Mouse (Mus musculus): Measurements from ENCODE around the gene Dmrta2. TPM values are rescaled to one million over a fixed set of nuclear protein-coding genes. Genes with fewer than 3 reads are reported as not detected.
A peak's percentile ranks its signal among the peaks of the same experiment; 100 is the strongest.

The Dmrta2 gene
- 0.71 TPM in 2 replicates for polyA plus RNA-seq (2014; fragmentation: Nextera tagmentation; extraction: Ambion mirVana)

DNA sequence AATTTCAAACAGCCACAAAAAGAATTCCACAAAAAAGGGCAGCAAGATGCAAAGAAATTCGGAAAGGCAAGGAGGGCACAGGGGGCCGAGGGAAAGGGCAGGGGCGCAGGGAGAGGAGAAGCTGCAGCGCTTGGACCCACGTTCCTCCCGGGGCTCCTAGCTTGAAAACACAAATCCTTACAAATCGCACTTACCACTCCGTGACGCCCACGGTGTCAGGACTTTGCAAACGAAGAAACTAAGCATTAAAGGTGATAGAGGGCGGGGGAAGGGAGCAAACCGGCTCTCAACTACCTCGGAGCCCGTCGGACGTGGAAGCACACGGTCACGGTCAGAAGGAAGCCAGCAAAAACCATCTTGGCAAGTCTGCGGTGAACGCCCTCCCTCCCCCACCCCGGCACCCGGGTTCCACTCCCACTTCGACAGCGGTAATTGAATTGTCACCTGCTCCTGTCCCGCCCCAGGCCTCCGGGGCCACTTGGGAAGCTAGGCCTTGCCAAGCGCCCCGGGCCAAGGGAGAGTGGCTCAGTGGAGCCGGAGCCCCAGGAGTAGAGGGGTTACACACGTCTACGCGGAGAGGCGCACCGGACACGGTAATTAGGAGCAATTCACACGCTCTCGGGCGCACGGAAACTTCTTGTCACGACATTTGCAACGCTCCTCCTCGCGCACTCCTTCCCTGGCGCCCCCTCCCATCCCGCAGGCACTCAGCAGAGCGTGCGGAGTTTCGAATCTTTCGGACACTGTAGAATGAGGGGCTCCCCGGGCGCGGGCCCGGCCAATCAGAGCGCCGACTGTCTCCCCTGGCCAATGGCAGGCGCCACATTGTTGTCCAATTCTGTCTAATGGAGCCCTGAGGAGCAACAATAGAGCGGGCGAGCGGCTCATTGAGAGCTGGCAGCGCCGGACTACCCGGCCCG lies at the start of gene Dmrta2:
Gene Dmrta2 (plus strand): TSS at position 906 of the 920 bp plus-strand sequence.
- Histone ChIP-seq H3K36me3 (ENCODE audit: control insufficient read depth, insufficient read depth, low read length) (no peaks in the 10 kb centered on the region), H3K4me1 (ENCODE audit: control insufficient read depth, insufficient read depth, low read length) (peaks cover 11% of the 10 kb centered on the region; the same call in 1 of the 2 replicates), H3K9ac (ENCODE audit: low read depth, low read length) (peak within 1 kb of the TSS; percentile 62), H3K9me3 (ENCODE audit: control insufficient read depth, low read length) (peaks cover 4% of the 10 kb centered on the region; the same call in 1 of the 2 replicates), H3K27me3 (replicated peaks; ENCODE audit: control insufficient read depth, insufficient read depth, low read length) (peaks cover 100% of the 10 kb centered on the region), H3K27ac (replicated peaks; ENCODE audit: low read depth, low read length) (peak within 1 kb of the TSS; percentile 55; the same call in 1 of the 2 replicates), H3K4me3 (ENCODE audit: low read depth, low read length) (peak within 1 kb of the TSS; percentile 43), H3K4me2 (ENCODE audit: low read depth, low read length) (peak within 1 kb of the TSS; percentile 59)
- under 1% methylated on average over 44 of the region's 64 CpGs for WGBS
- peak; percentile 91 for ATAC-seq (ENCODE audit: low read depth)
- peak; percentile 86 for DNase-seq (ENCODE audit: low spot score)

DNA sequence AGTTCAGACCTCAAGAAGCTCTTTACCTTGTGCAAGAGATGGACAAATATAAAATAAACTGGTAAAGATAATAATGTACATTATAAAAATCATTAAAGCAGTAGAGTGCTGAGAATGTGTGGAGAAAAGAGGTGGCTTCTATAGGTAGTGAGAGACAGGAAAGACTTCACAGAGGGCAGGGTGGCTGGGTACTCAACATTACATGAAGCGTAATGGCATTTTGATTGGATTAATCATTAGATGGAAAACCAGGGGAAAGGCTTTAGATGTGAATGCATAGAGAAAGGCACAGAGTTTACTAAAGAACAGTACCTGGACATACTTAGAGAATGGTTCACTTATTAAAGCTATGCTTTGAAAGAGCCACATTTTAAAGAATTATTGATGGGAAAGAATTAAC lies 48.8 kb upstream of the Dmrta2 start:
- DNase-seq (ENCODE audit: low spot score) (no peak), ATAC-seq (ENCODE audit: low read depth) (no peak)
- no peak overlapping the region for H3K4me2 ChIP-seq (ENCODE audit: low read depth, low read length)
- H3K9ac ChIP-seq (ENCODE audit: low read depth, low read length), result no peak overlapping the region
- H3K27ac ChIP-seq (replicated peaks; ENCODE audit: low read depth, low read length), result no peak overlapping the region
- WGBS, result 97% methylated on average over 1 of the region's 1 CpGs
- H3K4me3 ChIP-seq (ENCODE audit: low read depth, low read length), result no peak overlapping the region
- no peaks in the 10 kb centered on the region for H3K4me1 ChIP-seq (ENCODE audit: control insufficient read depth, insufficient read depth, low read length)
- no peaks in the 10 kb centered on the region for H3K27me3 ChIP-seq (replicated peaks; ENCODE audit: control insufficient read depth, insufficient read depth, low read length)
- H3K36me3 ChIP-seq (ENCODE audit: control insufficient read depth, insufficient read depth, low read length), result no peaks in the 10 kb centered on the region
- no peaks in the 10 kb centered on the region for H3K9me3 ChIP-seq (ENCODE audit: control insufficient read depth, low read length)

DNA sequence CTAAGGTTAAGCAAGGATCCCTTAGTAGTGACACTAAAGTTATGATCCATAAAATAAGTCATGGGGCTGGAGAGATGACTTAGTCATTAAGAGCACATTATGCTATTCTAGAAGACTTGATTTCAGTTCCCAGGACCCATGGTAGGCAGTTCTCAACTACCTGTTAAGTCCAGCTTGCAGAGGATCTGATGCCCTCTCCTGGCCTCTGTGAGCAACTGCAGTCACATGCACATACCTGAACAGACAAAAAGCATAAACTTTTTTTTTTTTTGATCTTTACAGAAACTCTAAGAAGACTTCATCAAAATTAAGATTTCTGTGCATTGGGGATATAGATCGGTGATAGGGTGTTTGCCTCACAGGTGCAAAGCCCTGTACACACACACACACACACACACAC lies 47.4 kb upstream of the Dmrta2 start:
- no peak for ATAC-seq (ENCODE audit: low read depth)
- H3K9me3 ChIP-seq (ENCODE audit: control insufficient read depth, low read length), result no peaks in the 10 kb centered on the region
- H3K9ac ChIP-seq (ENCODE audit: low read depth, low read length), result no peak overlapping the region
- no peak overlapping the region for H3K27ac ChIP-seq (replicated peaks; ENCODE audit: low read depth, low read length)
- H3K4me2 ChIP-seq (ENCODE audit: low read depth, low read length), result no peak overlapping the region
- 100% methylated on average over 1 of the region's 1 CpGs for WGBS
- H3K27me3 ChIP-seq (replicated peaks; ENCODE audit: control insufficient read depth, insufficient read depth, low read length), result no peaks in the 10 kb centered on the region
- peaks cover 2% of the 10 kb centered on the region; the same call in 1 of the 2 replicates for H3K36me3 ChIP-seq (ENCODE audit: control insufficient read depth, insufficient read depth, low read length)
- no peaks in the 10 kb centered on the region for H3K4me1 ChIP-seq (ENCODE audit: control insufficient read depth, insufficient read depth, low read length)
- no peak overlapping the region for H3K4me3 ChIP-seq (ENCODE audit: low read depth, low read length)
- no peak for DNase-seq (ENCODE audit: low spot score)

DNA sequence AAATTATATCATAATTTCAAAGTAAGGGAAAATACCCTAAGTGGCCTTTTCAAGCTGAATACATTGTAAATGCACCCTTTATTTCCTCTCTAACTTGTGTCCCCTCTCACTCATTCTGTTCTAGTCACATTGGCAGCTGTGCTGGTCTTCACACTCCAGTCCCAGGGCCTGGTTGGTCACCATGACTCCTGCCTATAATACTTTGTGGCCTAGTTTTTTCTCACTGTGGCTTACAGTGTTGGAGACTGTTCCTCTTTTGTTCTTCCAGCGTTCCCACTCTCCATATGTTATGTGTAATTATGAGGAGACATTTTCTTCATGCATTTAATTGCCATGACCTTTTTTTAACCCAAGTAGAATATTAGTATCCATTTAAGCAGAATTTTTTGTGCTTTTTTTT lies 46.9 kb upstream of the Dmrta2 start:
- H3K9ac ChIP-seq (ENCODE audit: low read depth, low read length), result no peak overlapping the region
- H3K36me3 ChIP-seq (ENCODE audit: control insufficient read depth, insufficient read depth, low read length), result peaks cover 3% of the 10 kb centered on the region; the same call in 1 of the 2 replicates
- H3K27ac ChIP-seq (replicated peaks; ENCODE audit: low read depth, low read length), result no peak overlapping the region
- no peaks in the 10 kb centered on the region for H3K9me3 ChIP-seq (ENCODE audit: control insufficient read depth, low read length)
- H3K27me3 ChIP-seq (replicated peaks; ENCODE audit: control insufficient read depth, insufficient read depth, low read length), result no peaks in the 10 kb centered on the region
- H3K4me1 ChIP-seq (ENCODE audit: control insufficient read depth, insufficient read depth, low read length), result no peaks in the 10 kb centered on the region
- WGBS, result 93% methylated on average over 1 of the region's 1 CpGs
- H3K4me3 ChIP-seq (ENCODE audit: low read depth, low read length), result no peak overlapping the region
- DNase-seq (ENCODE audit: low spot score) (no peak), ATAC-seq (ENCODE audit: low read depth) (no peak)
- no peak overlapping the region for H3K4me2 ChIP-seq (ENCODE audit: low read depth, low read length)

DNA sequence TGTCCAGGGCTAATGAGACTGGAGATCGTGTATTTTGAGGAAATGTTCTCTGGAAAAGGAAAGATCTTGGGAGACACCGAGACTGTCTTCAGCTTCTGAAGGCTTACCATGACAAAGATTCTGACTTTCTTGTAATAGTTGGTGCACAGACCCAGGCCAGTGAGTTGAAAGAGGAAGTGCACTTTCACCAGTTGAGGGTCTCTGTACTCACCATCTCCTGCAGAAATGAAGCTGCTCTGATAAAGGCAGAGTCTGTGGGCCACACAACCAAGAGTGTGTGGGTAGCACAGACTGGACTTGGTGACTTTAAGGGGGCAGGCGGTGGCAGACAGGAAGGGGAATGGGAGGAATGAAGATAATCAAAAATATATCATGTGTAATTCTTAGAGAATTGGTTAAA lies 41.3 kb upstream of the Dmrta2 start:
- Histone ChIP-seq H3K36me3 (ENCODE audit: control insufficient read depth, insufficient read depth, low read length) (peaks cover 3% of the 10 kb centered on the region; the same call in 1 of the 2 replicates), H3K9ac (ENCODE audit: low read depth, low read length) (no peak overlapping the region), H3K27me3 (replicated peaks; ENCODE audit: control insufficient read depth, insufficient read depth, low read length) (no peaks in the 10 kb centered on the region), H3K4me2 (ENCODE audit: low read depth, low read length) (no peak overlapping the region), H3K4me3 (ENCODE audit: low read depth, low read length) (no peak overlapping the region), H3K4me1 (ENCODE audit: control insufficient read depth, insufficient read depth, low read length) (no peaks in the 10 kb centered on the region), H3K9me3 (ENCODE audit: control insufficient read depth, low read length) (no peaks in the 10 kb centered on the region), H3K27ac (replicated peaks; ENCODE audit: low read depth, low read length) (no peak overlapping the region)
- WGBS, result 96% methylated on average over 3 of the region's 3 CpGs
- ATAC-seq (ENCODE audit: low read depth), result no peak
- no peak for DNase-seq (ENCODE audit: low spot score)

DNA sequence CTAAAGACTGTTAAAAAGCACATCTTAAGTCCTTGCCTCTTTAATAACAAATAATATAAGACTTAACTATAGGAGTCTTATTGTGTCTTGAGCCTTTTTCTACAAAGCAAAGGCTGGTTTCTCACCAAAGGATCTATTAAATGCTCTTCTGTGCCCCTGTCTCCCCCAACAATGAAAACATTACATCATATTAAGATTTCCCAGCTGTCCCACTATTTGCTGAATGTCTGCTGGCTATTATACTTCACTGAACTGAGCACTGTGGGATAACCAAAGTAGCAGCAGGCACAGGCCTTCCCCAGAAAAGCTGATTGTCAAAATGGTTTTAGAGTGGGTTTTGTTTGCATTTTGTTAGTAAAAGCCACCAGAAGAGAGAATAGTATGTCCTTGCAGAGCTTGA lies 38.6 kb upstream of the Dmrta2 start:
- Histone ChIP-seq H3K4me2 (ENCODE audit: low read depth, low read length) (no peak overlapping the region), H3K9me3 (ENCODE audit: control insufficient read depth, low read length) (no peaks in the 10 kb centered on the region), H3K36me3 (ENCODE audit: control insufficient read depth, insufficient read depth, low read length) (peaks cover 3% of the 10 kb centered on the region; the same call in 1 of the 2 replicates), H3K4me1 (ENCODE audit: control insufficient read depth, insufficient read depth, low read length) (no peaks in the 10 kb centered on the region), H3K9ac (ENCODE audit: low read depth, low read length) (no peak overlapping the region), H3K27ac (replicated peaks; ENCODE audit: low read depth, low read length) (no peak overlapping the region), H3K27me3 (replicated peaks; ENCODE audit: control insufficient read depth, insufficient read depth, low read length) (no peaks in the 10 kb centered on the region), H3K4me3 (ENCODE audit: low read depth, low read length) (no peak overlapping the region)
- ATAC-seq (ENCODE audit: low read depth), result peak; percentile 33; the same call in 1 of the 2 replicates
- peak; percentile 11 for DNase-seq (ENCODE audit: low spot score)

DNA sequence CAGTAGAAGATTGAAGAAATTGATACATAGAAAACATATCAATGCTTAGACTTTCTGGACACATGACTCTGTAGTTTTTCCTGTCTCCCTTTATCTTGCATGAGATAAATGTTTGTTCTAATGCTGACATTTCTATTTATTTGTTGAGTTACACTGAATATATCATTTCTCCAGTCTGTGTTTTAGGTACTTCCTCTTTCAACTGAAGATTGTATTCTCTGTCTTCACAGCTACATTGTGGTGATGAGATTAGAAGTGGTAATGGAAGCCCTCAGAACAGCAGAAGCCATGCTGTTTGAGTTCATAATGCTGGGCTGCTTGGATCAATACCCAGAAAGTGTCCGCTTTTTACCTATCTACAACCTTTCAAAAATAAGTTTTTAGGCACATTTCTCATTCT lies 32.3 kb upstream of the Dmrta2 start:
- Histone ChIP-seq H3K36me3 (ENCODE audit: control insufficient read depth, insufficient read depth, low read length) (no peaks in the 10 kb centered on the region; the same call in 1 of the 2 replicates), H3K9ac (ENCODE audit: low read depth, low read length) (no peak overlapping the region), H3K4me3 (ENCODE audit: low read depth, low read length) (no peak overlapping the region), H3K4me2 (ENCODE audit: low read depth, low read length) (no peak overlapping the region), H3K27me3 (replicated peaks; ENCODE audit: control insufficient read depth, insufficient read depth, low read length) (no peaks in the 10 kb centered on the region), H3K9me3 (ENCODE audit: control insufficient read depth, low read length) (no peaks in the 10 kb centered on the region), H3K4me1 (ENCODE audit: control insufficient read depth, insufficient read depth, low read length) (no peaks in the 10 kb centered on the region), H3K27ac (replicated peaks; ENCODE audit: low read depth, low read length) (no peak overlapping the region)
- WGBS, result 96% methylated on average over 1 of the region's 1 CpGs
- ATAC-seq (ENCODE audit: low read depth) (no peak), DNase-seq (ENCODE audit: low spot score) (no peak)

DNA sequence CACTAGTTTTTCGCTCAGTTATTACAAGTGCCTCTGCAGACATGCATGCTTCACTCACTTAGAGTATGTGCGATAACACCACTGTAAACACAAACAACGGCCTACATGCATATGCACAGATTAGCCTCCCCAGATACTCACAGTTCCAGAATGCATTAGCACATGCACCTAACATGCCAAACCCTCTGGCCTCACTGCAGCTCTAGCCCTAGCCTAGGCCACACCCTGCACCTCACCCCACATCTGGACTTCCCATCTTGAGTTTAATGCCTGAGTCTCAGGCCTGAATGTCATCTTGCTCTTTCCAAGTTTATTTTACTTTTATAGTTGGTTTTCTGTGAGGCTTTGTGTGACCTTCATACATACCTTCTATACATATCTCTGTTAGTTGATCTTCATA lies 28.5 kb upstream of the Dmrta2 start:
- no peak overlapping the region for H3K4me3 ChIP-seq (ENCODE audit: low read depth, low read length)
- 91% methylated on average over 3 of the region's 3 CpGs for WGBS

More for the DNA sequence above, 28.5 kb upstream of the Dmrta2 start:
- Histone ChIP-seq H3K9ac (ENCODE audit: low read depth, low read length) (no peak overlapping the region), H3K27me3 (replicated peaks; ENCODE audit: control insufficient read depth, insufficient read depth, low read length) (no peaks in the 10 kb centered on the region), H3K36me3 (ENCODE audit: control insufficient read depth, insufficient read depth, low read length) (no peaks in the 10 kb centered on the region; the same call in 1 of the 2 replicates), H3K9me3 (ENCODE audit: control insufficient read depth, low read length) (no peaks in the 10 kb centered on the region), H3K4me2 (ENCODE audit: low read depth, low read length) (no peak overlapping the region), H3K27ac (replicated peaks; ENCODE audit: low read depth, low read length) (no peak overlapping the region), H3K4me1 (ENCODE audit: control insufficient read depth, insufficient read depth, low read length) (no peaks in the 10 kb centered on the region)
- no peak for ATAC-seq (ENCODE audit: low read depth)
- DNase-seq (ENCODE audit: low spot score), result no peak

Measured in embryonic facial prominence, embryonic 14.5 days (tissue).